Mouse (Mus musculus): Measurements from ENCODE around the gene Foxl1. TPM values are rescaled to one million over a fixed set of nuclear protein-coding genes. Genes with fewer than 3 reads are reported as not detected.

Gene Foxl1
- total RNA-seq, 2 experiments from 2014 or later, result not detected

DNA sequence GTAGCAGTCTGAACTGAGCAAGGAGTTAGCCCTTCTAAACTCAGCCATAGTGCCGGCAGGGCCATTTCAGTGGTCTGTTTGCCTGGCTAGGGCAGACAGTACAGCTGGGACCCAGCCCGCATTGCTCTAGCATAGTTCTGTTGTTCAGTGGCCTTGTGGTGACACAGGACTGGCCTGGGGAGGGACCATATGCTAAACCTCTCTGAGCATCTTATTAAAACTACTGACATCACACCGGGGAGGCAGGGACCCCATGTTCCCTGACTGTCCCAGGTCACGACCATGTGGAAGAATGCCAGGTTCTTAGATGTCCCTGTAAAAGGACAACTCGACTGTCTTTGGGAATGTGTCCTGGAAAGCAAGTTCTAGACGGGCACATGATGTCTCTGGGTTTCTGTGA lies 35.6 kb upstream of the Foxl1 start:
- ATAC-seq (replicated peaks; ENCODE audit: low FRiP score, poor library complexity, severe bottlenecking), result no peak

DNA sequence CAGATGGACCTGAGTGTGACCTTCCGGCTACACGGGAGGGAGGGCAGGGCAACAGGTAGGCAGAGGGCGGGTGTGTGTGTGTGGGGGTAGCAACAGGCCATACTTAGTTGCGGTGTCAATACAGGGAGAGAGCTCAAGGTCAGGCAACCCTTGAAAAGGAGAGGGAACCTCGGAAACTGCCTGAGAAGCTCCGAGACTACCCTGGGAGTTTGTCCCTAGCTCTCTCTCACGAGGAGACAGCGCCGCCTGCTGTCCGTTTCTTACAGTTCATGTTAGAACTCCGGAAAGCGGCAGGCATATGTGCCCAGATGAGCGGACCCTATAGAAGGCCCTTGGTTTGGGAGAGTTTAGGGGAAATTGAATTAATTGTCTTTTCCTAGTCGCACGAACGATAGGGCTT lies 35.1 kb upstream of the Foxl1 start:
- ATAC-seq (replicated peaks; ENCODE audit: low FRiP score, poor library complexity, severe bottlenecking), result no peak

DNA sequence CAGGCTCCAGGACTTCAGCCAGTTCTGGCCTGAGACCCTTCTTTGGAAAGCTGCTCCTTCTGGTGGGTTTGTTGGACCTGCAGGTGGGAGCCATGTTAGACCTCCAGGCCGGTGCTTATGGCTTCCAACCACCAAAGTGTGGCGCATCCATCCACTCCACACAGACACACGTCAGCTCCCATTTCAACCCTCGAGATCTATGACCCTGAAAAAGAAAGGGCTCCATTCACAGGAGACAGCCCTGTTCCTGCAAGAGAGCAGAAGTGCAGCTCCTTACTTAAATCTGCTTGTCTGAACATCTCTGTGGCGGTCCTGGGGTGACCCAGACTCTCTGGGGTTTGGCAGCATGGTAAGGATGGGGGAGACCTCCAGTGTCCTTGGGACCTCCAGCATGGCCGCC lies 34.2 kb upstream of the Foxl1 start:
- no peak for ATAC-seq (replicated peaks; ENCODE audit: low FRiP score, poor library complexity, severe bottlenecking)

DNA sequence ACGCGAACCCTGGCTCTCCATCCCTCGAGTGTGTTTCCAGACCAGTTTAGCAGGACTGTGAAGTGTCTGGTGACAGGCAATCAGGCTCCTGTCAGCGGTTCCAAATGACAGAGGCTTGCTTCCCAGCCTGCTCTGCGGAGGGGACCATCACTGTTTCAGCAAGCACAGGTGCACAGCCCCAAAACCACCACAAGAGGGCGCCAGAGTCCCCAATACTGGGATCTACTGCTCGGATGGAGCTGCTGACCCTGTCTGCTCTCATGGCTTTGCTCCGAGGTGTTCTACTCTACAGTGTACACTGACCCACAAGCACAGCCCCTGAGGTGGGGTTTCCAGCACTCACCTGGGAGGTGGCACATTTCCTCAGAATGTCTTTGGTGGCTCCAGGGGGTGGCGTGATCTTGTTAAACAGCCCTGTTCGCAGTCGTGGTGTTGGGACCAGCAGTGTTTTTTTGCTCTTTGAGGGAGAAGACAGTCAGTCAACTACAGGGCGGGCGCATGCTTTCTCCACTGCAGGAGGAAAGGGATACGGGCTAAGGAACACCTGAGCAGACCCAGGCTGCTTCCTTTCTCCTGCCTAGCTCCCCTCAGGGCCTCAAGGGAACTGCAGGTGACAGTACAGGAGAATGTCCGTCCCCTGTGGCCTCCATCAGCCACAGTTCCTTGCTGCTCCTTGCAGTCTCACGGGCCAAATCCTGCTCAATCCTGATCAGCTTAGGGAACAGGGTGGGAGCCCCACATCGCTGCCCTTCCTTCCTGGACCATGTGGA lies 23.5 kb upstream of the Foxl1 start:
- 0 out of 2 replicates have a peak, but pooled peaks have one; percentile 53 for ATAC-seq (replicated peaks; ENCODE audit: low FRiP score, poor library complexity, severe bottlenecking)

DNA sequence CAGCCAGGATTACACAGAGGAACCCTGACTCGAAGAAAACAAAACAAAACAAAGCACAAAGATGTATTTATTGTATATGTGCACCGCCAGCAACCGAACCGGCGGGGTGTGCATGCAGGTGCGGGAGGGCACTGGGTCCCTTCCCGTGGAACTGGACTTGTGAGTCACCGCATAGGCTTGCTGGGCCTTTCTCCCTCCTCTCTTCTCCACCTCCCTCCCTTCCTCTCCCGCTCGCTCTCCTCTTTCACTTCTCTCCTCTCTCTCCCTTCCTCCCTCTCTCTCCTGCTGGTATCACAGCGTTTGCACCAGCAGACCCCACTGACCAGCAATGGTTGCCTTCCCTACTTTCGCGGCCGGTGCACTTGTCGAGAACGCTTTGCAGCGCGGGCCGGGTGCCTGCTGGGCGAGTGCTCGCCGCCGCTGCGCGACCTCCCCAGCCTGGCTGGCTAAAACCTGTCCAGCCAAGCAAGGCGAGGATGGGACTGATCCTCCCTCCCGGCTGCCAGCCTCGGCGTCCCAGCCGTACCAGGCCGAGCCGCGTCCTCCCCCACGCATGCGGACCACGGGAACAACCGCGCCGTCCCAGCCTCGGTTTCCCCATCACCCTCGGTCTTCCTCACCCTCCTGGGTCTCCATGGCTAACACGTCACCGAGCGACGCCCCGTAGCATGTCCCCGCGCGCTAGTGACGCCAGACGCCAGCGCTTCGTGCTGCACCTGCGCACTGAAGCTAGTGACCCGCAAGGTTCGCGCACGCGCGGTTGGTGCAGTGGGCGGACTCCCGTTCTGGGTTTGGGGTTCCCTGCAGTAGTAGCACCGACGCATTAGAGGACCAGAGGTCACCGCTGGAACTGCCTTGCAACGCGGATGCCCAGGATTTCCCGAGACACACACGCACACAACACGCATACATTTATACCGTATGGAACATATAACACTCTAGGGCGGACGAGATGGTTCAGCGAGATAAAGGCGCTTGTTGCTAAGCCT lies 19.8 kb upstream of the Foxl1 start, which contains the start of gene Mthfsd:
Mthfsd (minus strand) TSS at position 725 of the 989 bp plus-strand sequence.
- peak; percentile 95 for ATAC-seq (replicated peaks; ENCODE audit: low FRiP score, poor library complexity, severe bottlenecking)

DNA sequence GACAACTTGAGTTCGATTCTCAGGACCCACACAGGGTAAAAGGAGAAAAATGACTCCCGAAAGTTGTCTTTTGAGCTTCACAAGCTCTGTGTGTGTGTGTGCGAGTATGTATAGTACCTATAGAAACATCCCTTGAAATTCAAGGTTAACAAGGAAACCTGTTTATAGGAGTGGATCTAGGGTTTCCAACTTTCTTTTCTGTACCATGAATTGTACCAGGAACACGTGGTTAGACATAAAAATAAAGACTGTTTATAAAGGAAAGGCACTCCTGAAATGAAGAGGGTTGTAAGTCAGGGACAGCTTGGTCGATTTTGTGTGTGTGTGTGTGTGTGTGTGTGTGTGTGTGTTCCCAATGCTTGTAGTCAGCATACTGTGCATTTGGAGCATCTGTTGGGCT lies 19.1 kb upstream of the Foxl1 start:
- no peak for ATAC-seq (replicated peaks; ENCODE audit: low FRiP score, poor library complexity, severe bottlenecking)

DNA sequence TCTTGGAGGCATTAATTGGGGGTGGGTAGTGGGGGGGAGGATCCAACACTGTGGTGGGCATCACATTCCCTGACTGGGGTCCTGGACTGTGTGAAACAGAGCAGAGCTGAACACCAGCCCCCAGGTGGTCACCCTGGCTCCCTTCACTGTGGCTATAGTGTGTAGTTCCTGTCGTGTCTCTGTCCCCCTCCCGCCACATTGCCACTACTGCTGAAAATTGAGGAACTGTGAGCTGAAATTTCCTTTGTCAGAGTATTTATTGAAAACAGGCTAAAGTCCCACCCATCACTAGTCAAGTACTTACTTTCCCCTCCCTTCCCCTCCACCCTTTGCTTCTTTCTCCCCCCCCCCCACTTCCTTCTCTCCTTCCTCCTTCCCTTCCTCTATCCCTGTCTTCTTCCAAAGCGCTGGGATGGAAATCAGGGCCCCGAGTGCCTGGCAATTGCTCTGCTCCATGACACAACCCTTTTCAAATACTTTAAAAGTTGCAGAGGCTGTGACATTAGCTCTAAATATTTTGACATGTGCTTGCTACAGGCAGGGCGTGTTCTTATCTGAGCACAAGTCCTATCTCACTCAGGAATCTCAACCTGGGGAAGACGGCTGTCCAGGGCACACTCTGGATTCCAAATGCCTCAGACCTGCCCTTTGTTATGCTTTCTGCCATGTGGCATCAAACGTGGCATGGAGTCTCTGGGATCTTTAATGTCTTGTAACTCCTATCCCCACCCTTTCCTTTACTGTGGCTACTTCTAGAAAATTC lies 16.4 kb upstream of the Foxl1 start:
- no peak for ATAC-seq (replicated peaks; ENCODE audit: low FRiP score, poor library complexity, severe bottlenecking)

DNA sequence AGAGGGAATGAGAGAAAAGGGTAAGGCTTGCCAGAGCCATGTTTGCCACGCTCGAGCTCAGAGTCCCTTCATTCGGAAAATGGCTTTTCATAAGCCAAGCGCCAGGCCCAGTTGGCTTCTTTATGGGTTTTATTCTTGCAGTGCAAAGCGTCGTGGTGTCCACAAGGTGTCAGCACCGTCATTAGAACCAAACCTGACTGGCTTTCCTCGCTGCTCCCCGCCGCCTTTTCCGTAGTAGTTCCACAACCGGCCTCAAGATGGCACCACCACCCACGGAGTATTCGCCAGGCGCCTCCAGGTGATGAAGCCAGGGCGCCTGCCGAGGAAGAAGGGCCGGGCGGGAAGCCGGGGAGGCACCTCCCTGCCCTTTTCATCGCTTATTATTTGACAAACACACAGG lies 14.5 kb upstream of the Foxl1 start:
- ATAC-seq (replicated peaks; ENCODE audit: low FRiP score, poor library complexity, severe bottlenecking), result peak; percentile 84

DNA sequence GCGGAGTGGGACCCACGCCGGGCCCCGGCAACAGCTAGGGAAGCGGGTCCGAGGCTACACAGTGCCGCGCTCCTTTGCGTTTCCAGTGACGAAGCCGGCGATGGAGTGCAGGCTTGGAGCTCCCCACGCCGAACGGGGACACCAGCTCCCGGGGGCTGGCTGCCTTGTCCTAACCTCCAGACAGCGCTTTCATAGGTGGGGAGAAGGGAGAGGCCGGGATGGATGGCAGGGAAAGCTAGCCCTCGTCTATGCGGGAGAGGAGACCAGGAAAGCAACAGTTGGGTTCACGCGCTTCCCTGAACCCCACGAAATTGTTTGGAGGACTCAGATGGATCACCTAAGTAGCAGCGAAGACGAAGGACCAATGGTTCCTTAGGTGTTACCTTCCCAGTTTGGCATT lies 12.6 kb upstream of the Foxl1 start:
- ATAC-seq (replicated peaks; ENCODE audit: low FRiP score, poor library complexity, severe bottlenecking), result no peak

DNA sequence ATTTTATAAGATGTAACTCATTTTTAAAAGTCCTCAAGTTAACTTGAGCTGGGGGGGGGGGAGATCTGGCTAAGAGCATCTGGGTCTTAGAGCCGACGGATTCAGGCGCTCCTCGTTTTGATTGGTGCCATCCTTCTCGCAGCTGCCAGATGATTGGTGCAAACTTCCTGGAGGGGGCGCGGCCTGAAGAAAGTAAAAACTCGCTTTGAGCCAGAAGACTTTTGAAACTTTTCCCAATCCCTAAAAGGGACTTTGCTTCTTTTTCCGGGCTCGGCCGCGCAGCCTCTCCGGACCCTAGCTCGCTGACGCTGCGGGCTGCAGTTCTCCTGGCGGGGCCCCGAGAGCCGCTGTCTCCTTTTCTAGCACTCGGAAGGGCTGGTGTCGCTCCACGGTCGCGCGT lies 11.8 kb upstream of the Foxl1 start, which contains the start of gene Foxc2:
Foxc2 (plus strand) TSS at position 224 of the 400 bp plus-strand sequence.
- ATAC-seq (replicated peaks; ENCODE audit: low FRiP score, poor library complexity, severe bottlenecking), result no peak

DNA sequence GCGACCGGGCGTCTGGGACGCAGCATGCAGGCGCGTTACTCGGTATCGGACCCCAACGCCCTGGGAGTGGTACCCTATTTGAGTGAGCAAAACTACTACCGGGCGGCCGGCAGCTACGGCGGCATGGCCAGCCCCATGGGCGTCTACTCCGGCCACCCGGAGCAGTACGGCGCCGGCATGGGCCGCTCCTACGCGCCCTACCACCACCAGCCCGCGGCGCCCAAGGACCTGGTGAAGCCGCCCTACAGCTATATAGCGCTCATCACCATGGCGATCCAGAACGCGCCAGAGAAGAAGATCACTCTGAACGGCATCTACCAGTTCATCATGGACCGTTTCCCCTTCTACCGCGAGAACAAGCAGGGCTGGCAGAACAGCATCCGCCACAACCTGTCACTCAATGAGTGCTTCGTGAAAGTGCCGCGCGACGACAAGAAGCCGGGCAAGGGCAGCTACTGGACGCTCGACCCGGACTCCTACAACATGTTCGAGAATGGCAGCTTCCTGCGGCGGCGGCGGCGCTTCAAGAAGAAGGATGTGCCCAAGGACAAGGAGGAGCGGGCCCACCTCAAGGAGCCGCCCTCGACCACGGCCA lies 11.1 kb upstream of the Foxl1 start:
- ATAC-seq (replicated peaks; ENCODE audit: low FRiP score, poor library complexity, severe bottlenecking), result no peak

DNA sequence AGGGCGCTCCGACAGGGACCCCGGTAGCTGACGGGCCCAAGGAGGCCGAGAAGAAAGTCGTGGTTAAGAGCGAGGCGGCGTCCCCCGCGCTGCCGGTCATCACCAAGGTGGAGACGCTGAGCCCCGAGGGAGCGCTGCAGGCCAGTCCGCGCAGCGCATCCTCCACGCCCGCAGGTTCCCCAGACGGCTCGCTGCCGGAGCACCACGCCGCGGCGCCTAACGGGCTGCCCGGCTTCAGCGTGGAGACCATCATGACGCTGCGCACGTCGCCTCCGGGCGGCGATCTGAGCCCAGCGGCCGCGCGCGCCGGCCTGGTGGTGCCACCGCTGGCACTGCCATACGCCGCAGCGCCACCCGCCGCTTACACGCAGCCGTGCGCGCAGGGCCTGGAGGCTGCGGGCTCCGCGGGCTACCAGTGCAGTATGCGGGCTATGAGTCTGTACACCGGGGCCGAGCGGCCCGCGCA lies 10.5 kb upstream of the Foxl1 start:
- no peak for ATAC-seq (replicated peaks; ENCODE audit: low FRiP score, poor library complexity, severe bottlenecking)

DNA sequence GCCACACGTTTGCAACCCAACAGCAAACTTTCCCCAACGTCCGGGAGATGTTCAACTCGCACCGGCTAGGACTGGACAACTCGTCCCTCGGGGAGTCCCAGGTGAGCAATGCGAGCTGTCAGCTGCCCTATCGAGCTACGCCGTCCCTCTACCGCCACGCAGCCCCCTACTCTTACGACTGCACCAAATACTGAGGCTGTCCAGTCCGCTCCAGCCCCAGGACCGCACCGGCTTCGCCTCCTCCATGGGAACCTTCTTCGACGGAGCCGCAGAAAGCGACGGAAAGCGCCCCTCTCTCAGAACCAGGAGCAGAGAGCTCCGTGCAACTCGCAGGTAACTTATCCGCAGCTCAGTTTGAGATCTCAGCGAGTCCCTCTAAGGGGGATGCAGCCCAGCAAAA lies 9.8 kb upstream of the Foxl1 start:
- no peak for ATAC-seq (replicated peaks; ENCODE audit: low FRiP score, poor library complexity, severe bottlenecking)

DNA sequence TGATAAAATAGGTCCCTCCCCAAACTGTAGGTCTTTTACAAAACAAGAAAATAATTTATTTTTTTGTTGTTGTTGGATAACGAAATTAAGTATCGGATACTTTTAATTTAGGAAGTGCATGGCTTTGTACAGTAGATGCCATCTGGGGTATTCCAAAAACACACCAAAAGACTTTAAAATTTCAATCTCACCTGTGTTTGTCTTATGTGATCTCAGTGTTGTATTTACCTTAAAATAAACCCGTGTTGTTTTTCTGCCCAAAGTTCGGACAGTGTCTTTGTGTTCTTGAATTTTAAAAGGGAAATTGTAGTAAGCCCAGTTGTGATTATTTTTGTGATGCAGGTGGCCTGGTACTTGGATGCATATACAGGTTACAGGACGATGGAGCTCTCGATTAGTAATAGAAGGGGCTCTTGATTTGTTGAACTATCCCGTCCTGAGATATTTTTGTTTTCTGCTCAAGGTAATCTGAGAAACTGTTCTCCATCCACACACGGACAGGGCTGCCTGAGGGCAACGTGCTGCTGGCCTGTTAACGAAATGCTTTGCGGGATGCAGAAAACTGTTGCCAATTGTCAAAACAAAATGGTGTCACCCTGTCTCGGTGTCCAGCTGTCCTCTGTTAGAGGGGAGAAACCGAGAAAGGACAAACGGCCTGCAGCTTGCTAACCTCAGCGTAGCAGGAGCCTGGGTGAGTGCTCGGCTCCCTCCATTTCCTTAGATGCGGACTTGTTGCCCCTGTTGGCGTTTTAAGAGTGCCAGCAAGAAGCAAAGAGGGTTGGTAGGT lies 8.9 kb upstream of the Foxl1 start:
- no peak for ATAC-seq (replicated peaks; ENCODE audit: low FRiP score, poor library complexity, severe bottlenecking)

DNA sequence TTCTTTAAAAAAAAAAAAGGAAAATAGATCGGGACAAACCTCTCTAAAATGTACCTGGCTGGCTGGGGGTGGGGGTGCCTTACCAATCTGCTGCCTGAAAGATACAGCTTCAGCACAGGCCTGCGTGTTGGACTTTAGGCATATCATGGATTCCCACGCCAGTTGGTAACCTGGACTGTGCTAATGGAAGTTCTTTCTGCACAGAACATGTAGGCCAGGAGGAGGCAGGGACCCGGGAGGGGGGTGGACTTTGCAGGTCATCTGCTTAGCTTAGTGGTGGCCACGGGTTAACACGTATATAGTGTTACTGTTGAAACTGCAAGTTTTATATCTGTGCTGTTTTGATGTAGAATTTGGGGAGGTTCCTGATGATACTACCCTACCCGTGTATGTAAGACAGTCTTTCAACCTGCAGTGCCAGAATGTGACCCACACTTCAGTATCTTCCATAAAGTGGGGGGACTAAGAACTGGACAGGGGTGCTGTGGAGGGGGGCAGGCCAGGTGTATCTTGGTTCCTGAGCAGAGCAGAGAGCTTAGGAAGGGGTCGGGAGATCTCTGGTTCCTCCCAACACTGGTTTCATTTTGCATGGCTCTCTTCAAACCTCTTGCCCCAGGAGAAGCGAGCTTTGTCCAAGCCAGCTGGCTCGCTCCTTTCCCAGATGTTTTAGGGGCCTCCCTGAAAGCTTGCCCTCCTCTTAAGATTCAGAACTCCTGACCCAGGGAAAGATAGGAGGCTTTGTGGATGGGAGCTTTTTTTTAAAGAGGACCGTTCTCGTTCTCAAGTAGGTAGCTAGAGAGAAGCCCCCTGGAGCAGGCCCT lies 7.9 kb upstream of the Foxl1 start:
- ATAC-seq (replicated peaks; ENCODE audit: low FRiP score, poor library complexity, severe bottlenecking), result no peak

DNA sequence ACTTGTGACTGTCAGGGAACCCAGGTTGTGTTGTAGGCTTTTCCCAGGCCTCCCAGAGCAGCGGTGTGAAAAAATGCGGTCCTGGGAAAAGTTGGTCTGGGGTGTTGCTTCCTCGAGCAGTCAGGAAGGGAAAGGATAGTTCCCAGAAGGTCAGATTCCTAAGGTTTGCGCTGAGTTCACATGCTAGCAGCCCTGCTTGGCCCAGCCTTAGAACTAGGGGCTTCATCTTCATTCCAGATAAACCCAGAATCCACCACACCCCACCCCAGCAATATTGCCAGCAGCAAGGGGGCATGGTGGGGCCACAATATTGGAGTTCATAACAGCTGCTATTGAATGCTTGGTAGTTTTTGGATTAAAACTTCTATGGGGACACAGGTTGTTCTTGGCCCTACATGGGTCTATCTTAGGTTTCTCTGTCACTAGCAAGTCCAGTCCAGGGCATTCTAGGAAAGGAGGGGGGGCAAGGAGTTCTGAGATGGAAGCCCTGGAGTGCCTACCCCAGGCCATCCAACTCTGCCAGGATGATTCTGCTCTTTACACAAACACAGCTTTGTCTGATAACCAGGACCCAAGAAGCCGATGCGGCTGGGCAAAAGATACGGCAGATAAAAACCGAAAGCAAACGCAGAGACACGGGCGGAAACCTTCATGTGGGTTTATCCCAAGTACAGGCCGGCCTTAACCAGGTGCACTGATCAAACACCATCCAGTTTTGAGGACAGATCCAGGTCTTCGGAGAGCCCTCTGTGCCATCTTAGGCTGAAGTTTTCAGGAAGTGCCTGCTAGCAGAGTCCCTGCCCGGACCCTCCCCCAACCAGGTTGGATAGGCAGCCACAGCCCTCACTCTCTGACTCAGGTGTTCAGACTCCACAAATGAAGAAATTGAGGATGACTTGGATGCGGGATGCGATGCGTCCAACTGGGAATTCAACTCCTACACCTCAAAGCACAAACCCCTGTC lies 7.0 kb upstream of the Foxl1 start:
- ATAC-seq (replicated peaks; ENCODE audit: low FRiP score, poor library complexity, severe bottlenecking), result no peak

DNA sequence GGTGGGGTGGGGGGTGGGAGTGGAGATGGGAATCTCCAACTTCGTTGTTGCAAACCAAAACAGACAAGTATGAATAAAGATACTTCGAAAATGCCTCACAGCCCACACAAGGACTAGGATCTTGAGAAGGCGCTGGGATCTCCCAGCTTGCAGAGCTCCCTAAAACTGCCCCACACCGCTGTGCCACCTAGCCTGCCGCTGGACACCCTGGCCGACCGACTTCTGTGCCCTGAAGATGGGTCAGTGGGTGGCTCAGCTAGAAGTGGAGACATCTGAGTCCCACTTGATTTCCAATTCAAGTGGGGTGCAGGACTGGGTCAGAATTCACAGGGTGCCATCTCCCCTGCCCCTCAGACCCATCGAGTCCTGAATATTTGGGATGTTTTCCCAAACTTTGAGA lies 6.0 kb upstream of the Foxl1 start:
- no peak for ATAC-seq (replicated peaks; ENCODE audit: low FRiP score, poor library complexity, severe bottlenecking)
